Mouse (Mus musculus) hindbrain, postnatal 0 days (tissue): ENCODE results near the gene Hcfc1. TPM values are rescaled to one million over a fixed set of nuclear protein-coding genes. Genes with fewer than 3 reads are reported as not detected.

Source experiments
- ATAC-seq: fragments of 200-750 bp; cut with Nextera tagmentation; 2 replicates; pipeline ENCODE4 v1.8.0; 2017; ENCODE audit warnings: mild to moderate bottlenecking, moderate TSS enrichment, moderate library complexity
- DNase-seq: peaks from one replicate; pipeline ENCODE4 v3.0.0-alpha.2; 2015; ENCODE audit warnings: low spot score
- H3K27ac ChIP-seq: fragments of 300-500 bp; sonication (generic); 2 replicates; pipeline ENCODE4 v1.5.1; 2014; ENCODE audit warnings: mild to moderate bottlenecking
- H3K27me3 ChIP-seq: fragments of 300-500 bp; sonication (generic); 2 replicates; pipeline ENCODE4 v1.6.1; 2014; ENCODE audit warnings: low read length, mixed read lengths; ENCODE audit not compliant: insufficient read depth
- H3K36me3 ChIP-seq: fragments of 300-500 bp; sonication (generic); 2 replicates; pipeline ENCODE4 v1.6.1; 2014; ENCODE audit warnings: low read length, mixed read lengths; ENCODE audit not compliant: insufficient read depth
- H3K4me1 ChIP-seq: fragments of 300-500 bp; sonication (generic); 2 replicates; pipeline ENCODE4 v1.6.1; 2014; ENCODE audit warnings: antibody characterized with exemption, low read length, mixed read lengths; ENCODE audit not compliant: insufficient read depth
- H3K4me2 ChIP-seq: fragments of 300-500 bp; sonication (generic); 2 replicates; pipeline ENCODE4 v1.6.1; 2014; ENCODE audit warnings: low read depth, mild to moderate bottlenecking, low read length, moderate library complexity, mixed read lengths
- H3K4me3 ChIP-seq: fragments of 300-500 bp; sonication (generic); 2 replicates; pipeline ENCODE4 v1.5.1; 2014; ENCODE audit warnings: low read length
- H3K9ac ChIP-seq: fragments of 300-500 bp; sonication (generic); replicated peaks from 2 replicates; pipeline ENCODE4 v1.6.1; 2014; ENCODE audit warnings: mild to moderate bottlenecking, low read length, moderate library complexity, mixed read lengths
- H3K9me3 ChIP-seq: fragments of 300-500 bp; sonication (generic); 2 replicates; pipeline ENCODE4 v1.6.1; 2016; ENCODE audit warnings: low read length, mixed read lengths
- CTCF ChIP-seq: IDR thresholded peaks from 2 replicates; pipeline ENCODE4 v1.5.1; 2016; ENCODE audit warnings: antibody characterized with exemption, control low read depth, low read depth
- WGBS: fragments of 180-500 bp; shearing (Covaris S2); extraction: QIAGEN DNeasy Blood & Tissue Kit; methylation state at CpG from one replicate; pipeline ENCODE4 v1.1.7; 2014; 5-methylcytosine and 5-hydroxymethylcytosine counted together
- polyA plus RNA-seq: library from polyadenylated mRNA; unstranded; fragments of >200 nt; fragmentation: Nextera tagmentation; extraction: Ambion mirVana; gene quantifications from 2 replicates; pipeline ENCODE4 v1.2.1, GENCODE M21; 2015
- total RNA-seq: library from RNA; depleted of rRNA; stranded (reverse); fragments of >200 nt; gene quantifications from 2 replicates; pipeline ENCODE4 v1.2.3, GENCODE M21; 2014; rRNA removed

Hcfc1 gene
- total RNA-seq = 114 and 133 TPM in 2 replicates
- polyA plus RNA-seq = 27.3 and 34.9 TPM in 2 replicates

DNA sequence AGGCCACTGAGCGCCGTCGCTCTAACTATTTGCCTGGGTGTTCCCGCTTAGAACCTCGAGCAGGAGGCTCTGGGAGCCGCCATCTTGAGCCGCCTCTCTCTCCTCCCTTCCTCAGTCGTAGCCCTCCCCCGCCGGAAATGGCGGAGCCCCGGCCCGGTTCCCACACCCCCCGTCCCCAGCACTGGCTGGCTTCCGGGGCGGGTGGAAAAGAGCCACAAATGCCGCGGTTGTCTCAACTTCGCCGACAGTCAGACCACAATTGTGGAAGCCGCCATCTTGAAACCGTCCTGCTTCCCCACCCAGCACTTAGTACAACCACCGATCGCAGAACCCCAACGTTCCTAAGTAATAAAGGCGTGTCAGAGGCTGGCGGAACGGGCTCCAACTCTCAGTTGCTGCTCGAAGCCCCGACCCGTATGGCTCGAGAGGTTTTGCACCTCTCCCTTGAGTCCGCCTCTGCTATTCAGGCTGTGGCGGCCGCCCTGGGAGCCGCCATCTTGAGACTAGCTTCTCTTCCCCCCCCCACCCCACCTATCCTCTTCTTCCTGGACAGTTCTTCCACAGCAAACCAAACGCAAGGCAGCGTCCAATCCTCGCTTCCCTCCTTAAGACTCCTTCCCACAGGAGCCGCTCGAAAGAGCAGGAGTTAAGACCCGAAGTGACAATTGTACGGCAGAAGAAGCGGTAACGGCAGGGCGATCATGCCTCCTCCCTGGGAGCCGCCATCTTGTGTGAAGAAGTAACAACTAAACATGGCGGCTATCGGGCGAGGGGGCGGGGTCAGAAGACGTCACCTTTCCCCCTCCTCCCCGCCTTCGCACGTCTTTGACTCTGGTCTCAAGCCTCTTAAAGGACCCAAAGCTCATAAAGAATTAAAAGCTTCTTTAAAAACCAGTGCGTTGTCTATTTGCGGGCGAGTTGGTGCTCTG, at the start of gene Hcfc1:
Hcfc1 (minus strand) TSS at position 110 of the 929 bp plus-strand sequence.
- DNase-seq (peak; percentile 88), ATAC-seq (peak; percentile 82)
- H3K4me3 ChIP-seq = peak within 1 kb of the TSS; percentile 62
- H3K4me2 ChIP-seq = peak within 1 kb of the TSS; percentile 67
- H3K4me1 ChIP-seq = no peaks in the 10 kb centered on the region
- H3K9me3 ChIP-seq = no peaks in the 10 kb centered on the region
- peak within 1 kb of the TSS; percentile 97 for H3K27ac ChIP-seq
- no peaks in the 10 kb centered on the region for H3K27me3 ChIP-seq
- TF ChIP-seq CTCF = no peak
- WGBS = 31% methylated on average over 58 of the region's 58 CpGs
- H3K9ac ChIP-seq = peak within 1 kb of the TSS; percentile 70
- no peaks in the 10 kb centered on the region for H3K36me3 ChIP-seq

DNA sequence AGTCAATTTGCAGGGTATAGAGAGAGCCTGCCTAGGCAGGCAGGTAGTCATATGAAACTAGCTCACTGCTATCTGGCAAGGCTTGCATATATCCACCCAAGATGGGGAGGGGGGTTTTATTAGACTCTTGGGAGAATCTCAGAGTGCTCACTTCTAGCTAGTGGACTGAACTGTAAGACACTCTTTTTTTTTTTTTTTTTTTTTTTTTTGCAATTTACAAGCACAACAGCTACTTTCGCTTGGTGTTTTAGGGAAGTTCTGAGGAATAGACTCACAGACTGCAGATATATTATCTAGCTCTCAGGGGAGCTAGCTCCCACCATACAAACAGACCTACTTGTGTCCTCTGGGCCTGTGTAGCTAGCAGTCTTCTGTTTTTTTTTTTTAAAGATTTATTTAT, 48.4 kb upstream of the Hcfc1 start:
- Histone ChIP-seq H3K36me3 (no peaks in the 10 kb centered on the region; the same call in 1 of the 2 replicates), H3K4me1 (no peaks in the 10 kb centered on the region), H3K4me2 (no peak overlapping the region), H3K27ac (no peak overlapping the region), H3K27me3 (no peaks in the 10 kb centered on the region), H3K4me3 (no peak overlapping the region), H3K9ac (no peak overlapping the region), H3K9me3 (no peaks in the 10 kb centered on the region)
- DNase-seq (no peak), ATAC-seq (no peak)
- 91% methylated on average over 1 of the region's 1 CpGs for WGBS
- TF ChIP-seq CTCF = no peak

DNA sequence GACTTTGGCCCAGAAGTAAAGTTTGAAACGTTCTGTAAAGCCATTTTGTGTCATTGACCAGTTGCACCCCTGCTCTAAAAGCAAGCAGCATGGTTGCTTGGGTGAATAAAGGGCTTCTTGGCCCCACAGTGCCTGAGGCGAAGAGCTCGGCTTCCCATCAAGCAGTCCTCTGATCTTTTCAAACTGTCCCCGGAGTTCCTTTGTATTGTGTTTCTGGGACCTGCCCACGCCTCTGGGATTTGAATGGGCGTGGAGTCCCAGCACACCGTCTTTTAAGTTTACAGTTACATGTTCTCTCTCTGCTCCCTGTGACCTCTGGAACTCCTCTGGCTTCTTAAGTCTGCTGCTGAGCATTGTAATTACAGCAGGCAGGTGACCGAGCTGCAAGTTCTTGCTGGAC, 41.9 kb upstream of the Hcfc1 start:
- Histone ChIP-seq H3K27ac (no peak overlapping the region), H3K4me3 (no peak overlapping the region), H3K4me2 (no peak overlapping the region), H3K9me3 (no peaks in the 10 kb centered on the region), H3K36me3 (no peaks in the 10 kb centered on the region), H3K4me1 (no peaks in the 10 kb centered on the region), H3K27me3 (no peaks in the 10 kb centered on the region), H3K9ac (no peak overlapping the region)
- ATAC-seq (no peak), DNase-seq (no peak)
- WGBS = 41% methylated on average over 8 of the region's 8 CpGs
- no peak for TF ChIP-seq CTCF

DNA sequence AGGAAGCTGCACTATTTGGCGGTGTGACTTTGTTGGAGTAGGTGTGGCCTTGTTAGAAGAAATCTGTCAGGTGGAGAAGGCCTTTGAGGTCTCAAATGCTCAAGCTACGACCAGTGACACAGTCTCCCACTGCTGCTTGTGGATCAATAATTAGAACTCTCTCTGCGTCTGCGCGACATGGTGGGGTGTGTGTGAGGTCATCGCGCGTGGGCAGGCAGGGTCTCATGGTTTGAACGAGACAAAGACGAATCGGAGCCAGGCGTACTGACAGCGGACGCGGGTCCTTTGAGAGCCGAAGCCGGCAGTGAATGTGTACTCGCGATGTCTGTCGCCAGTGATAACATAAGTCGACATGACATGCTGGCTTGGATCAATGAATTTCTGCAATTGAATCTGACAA, 40.2 kb upstream of the Hcfc1 start:
- H3K4me2 ChIP-seq = no peak overlapping the region
- H3K4me1 ChIP-seq = no peaks in the 10 kb centered on the region
- no peaks in the 10 kb centered on the region for H3K36me3 ChIP-seq
- 77% methylated on average over 21 of the region's 21 CpGs for WGBS
- ATAC-seq (peak; percentile 55; the same call in 1 of the 2 replicates), DNase-seq (peak; percentile 8)
- H3K27ac ChIP-seq = no peak overlapping the region
- no peaks in the 10 kb centered on the region for H3K27me3 ChIP-seq
- H3K4me3 ChIP-seq = no peak overlapping the region
- no peak overlapping the region for H3K9ac ChIP-seq
- H3K9me3 ChIP-seq = no peaks in the 10 kb centered on the region
- no peak for TF ChIP-seq CTCF

DNA sequence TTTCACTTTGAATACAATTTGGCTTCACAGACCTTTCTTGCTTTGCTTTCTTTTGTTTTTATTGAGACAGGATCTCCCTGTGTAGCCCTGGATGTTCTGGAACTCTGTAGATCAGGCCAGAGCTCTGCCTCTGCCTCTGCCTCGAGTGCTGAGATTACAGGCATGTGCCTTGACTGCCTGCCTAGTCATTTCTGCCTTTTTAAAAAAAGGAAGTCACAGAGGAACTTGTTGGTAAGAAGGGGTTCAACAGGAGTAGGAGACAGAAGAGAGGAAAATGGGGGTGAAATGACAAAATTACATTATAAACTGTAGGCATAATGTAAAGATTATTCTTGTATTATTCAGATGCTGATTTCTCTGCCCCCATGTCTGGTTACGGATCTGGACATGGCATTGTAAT, 37.5 kb upstream of the Hcfc1 start:
- WGBS = 58% methylated on average over 2 of the region's 2 CpGs
- no peaks in the 10 kb centered on the region for H3K36me3 ChIP-seq
- ATAC-seq (no peak), DNase-seq (no peak)
- H3K9me3 ChIP-seq = no peaks in the 10 kb centered on the region
- TF ChIP-seq CTCF = no peak
- no peak overlapping the region for H3K4me3 ChIP-seq
- H3K27me3 ChIP-seq = no peaks in the 10 kb centered on the region
- no peak overlapping the region for H3K4me2 ChIP-seq
- no peak overlapping the region for H3K27ac ChIP-seq
- H3K9ac ChIP-seq = no peak overlapping the region
- H3K4me1 ChIP-seq = no peaks in the 10 kb centered on the region

DNA sequence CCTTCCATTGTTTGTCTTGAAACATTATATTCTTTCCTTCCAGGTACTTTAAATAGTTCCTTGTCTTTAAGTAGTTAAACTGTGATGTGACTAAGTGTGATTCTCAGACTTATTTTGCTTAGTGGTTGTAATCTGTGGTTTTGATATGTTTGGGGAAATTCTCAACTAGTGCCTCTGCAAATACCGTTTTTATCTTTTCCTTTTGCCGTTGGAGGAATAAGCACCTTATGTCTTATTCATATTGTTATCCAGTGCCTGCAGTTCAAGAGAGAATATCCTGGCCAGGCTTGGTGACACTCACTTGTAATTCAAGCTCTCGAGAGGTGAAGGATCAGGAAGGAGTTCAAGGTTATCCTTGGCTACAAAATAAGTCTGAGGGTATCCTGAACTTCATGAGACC, 34.9 kb upstream of the Hcfc1 start:
- no peak for TF ChIP-seq CTCF
- no peaks in the 10 kb centered on the region for H3K9me3 ChIP-seq
- H3K27ac ChIP-seq = no peak overlapping the region
- no peak overlapping the region for H3K9ac ChIP-seq
- H3K4me1 ChIP-seq = no peaks in the 10 kb centered on the region
- ATAC-seq (no peak), DNase-seq (no peak)
- no peaks in the 10 kb centered on the region for H3K36me3 ChIP-seq
- no peak overlapping the region for H3K4me3 ChIP-seq
- 85% methylated on average over 3 of the region's 3 CpGs for WGBS
- H3K27me3 ChIP-seq = no peaks in the 10 kb centered on the region
- H3K4me2 ChIP-seq = no peak overlapping the region
